Mouse (Mus musculus) embryo, embryonic 11 days (tissue): ENCODE results near the gene Htr1d.
A peak's percentile ranks its signal among the peaks of the same experiment; 100 is the strongest.

Experiments
- DNase-seq: peaks from one replicate; pipeline ENCODE4 v3.0.0-alpha.2; 2015

Htr1d gene

GRCm38 (mm10) chr4:136452792-136453191, 29.5 kb downstream of the Htr1d start:
- DNase-seq: no peak

GRCm38 (mm10) chr4:136454850-136455260, 31.5 kb downstream of the Htr1d start:
- peak; percentile 87 for DNase-seq

GRCm38 (mm10) chr4:136456516-136457218, 33.3 kb downstream of the Htr1d start:
- no peak for DNase-seq

GRCm38 (mm10) chr4:136458276-136458675, 35.0 kb downstream of the Htr1d start:
- DNase-seq: no peak

- no peak for DNase-seq
Measured at GRCm38 (mm10) chr4:136459210-136459609, 35.9 kb downstream of the Htr1d start.

GRCm38 (mm10) chr4:136461206-136461605, 37.9 kb downstream of the Htr1d start:
- DNase-seq: no peak

- peak; percentile 33 for DNase-seq
Measured at GRCm38 (mm10) chr4:136461761-136462085, 38.4 kb downstream of the Htr1d start.

- peak; percentile 80 for DNase-seq
Measured at GRCm38 (mm10) chr4:136462086-136462838, 38.9 kb downstream of the Htr1d start, which contains the start of gene 6030445D17Rik. TSS of gene 6030445D17Rik (plus strand) at chr4:136462250.

GRCm38 (mm10) chr4:136462839-136463178, 39.5 kb downstream of the Htr1d start:
- peak; percentile 67 for DNase-seq

GRCm38 (mm10) chr4:136463436-136463835, 40.1 kb downstream of the Htr1d start:
- DNase-seq: no peak

GRCm38 (mm10) chr4:136466226-136466625, 42.9 kb downstream of the Htr1d start:
- DNase-seq: no peak

- DNase-seq: no peak
Measured at GRCm38 (mm10) chr4:136468553-136469327, 45.4 kb downstream of the Htr1d start.

GRCm38 (mm10) chr4:136469371-136469903, 46.1 kb downstream of the Htr1d start, which contains the start of gene Luzp1:
TSS of gene Luzp1 (plus strand) at chr4:136469761.
- DNase-seq: peak; percentile 94

GRCm38 (mm10) chr4:136469941-136470346, 46.6 kb downstream of the Htr1d start:
- DNase-seq: peak; percentile 84

- DNase-seq: peak; percentile 71
Measured at GRCm38 (mm10) chr4:136470347-136471071, 47.2 kb downstream of the Htr1d start.

- no peak for DNase-seq
Measured at GRCm38 (mm10) chr4:136476692-136477091, 53.4 kb downstream of the Htr1d start.

GRCm38 (mm10) chr4:136486549-136486948, 63.2 kb downstream of the Htr1d start:
- DNase-seq: no peak
